Mouse (Mus musculus) kidney, adult 9 months (tissue): ENCODE data around the gene Tmem248.

ENCODE experiments used
- DNase-seq: peaks from one replicate; pipeline ENCODE4 v3.0.0; 2022

The Tmem248 gene

GRCm38 (mm10) chr5:130263454-130263853, 46.6 kb downstream of the Tmem248 start:
- DNase-seq: no peak

- no peak for DNase-seq
These were observed 47.6 kb downstream of the Tmem248 start for GRCm38 (mm10) chr5:130264433-130265005.

GRCm38 (mm10) chr5:130266651-130267050, 49.8 kb downstream of the Tmem248 start:
- DNase-seq: no peak

DNA sequence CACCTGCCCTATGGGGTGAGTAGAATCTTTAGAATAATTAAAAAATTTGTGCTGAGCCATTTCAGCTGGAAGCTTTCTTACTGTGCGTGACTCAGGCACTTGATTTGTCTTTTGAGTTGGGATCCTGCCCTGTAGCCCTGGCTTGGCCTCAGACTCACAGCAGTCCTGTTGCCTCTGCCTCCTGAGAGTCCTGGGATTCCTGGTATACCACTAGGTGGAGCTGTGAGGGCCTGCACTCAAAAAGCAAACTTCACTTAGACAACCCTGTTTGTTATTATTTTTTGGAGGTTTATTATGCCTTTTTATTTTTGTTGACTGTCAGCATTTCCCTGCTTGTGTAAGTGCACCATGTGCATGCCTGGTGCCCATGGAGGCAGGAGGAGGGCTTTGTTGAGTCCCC, 50.4 kb downstream of the Tmem248 start:
- no peak for DNase-seq

DNA sequence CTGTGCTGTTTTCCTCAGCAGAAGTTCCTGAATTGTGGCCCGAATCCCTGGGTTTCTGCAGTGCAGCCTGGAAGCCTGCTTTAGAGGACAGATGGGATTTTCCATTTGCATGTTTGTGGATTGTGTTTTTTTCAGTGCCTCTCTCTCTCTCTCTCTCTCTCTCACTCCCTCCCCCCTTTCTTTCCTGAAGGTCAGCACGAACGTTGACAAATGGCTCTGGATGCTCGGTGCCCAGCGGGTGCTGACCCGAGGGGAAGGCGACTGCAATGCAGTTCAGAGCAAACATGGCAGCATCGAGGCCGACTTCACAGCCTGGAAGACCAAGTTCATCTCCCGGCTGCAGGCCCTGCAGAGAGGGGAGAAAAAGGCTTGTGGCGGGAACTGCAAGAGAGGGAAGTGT, 52.1 kb downstream of the Tmem248 start:
- DNase-seq: no peak

DNA sequence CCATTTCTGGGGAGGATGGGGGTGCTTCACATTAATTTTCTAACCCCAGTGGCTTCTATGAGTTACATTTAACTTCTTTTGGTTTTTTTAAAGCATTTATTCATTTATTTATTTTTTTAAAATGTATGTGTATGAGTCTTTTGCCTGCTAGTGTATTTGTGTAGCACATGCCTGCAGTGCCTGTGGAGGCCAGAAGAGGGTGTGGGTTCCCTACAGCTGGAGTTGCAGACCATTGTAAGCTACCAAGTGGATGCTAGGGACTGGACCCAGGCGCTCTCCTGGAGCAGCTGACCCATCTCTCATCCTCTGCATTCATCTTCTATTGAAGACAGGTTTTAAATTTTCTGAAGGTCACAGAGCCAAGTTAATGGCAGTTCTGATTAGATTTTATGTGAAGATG, 55.5 kb downstream of the Tmem248 start:
- no peak for DNase-seq

DNA sequence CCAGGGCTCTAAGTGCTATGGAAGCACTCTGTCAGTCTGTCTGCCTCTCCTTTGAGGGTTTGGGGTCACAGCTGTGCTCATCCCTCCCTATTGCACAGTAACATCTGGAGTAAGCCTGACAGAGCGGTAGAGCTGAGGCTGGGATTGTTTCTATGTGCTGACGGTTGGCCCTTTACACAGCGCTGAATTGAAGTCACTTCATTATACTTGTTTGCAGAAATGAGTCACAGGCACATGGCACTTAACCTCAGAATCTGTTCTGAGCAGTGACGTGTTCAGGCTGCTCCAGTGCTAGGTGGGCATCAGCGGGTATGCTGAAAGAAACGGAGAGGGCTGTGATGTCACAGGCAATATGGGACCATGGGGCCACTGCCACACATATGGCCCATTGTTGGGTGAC, 56.2 kb downstream of the Tmem248 start:
- no peak for DNase-seq

- DNase-seq: no peak
These were observed 58.6 kb downstream of the Tmem248 start for GRCm38 (mm10) chr5:130275509-130275908.

GRCm38 (mm10) chr5:130278011-130278472, 61.2 kb downstream of the Tmem248 start:
- no peak for DNase-seq

DNA sequence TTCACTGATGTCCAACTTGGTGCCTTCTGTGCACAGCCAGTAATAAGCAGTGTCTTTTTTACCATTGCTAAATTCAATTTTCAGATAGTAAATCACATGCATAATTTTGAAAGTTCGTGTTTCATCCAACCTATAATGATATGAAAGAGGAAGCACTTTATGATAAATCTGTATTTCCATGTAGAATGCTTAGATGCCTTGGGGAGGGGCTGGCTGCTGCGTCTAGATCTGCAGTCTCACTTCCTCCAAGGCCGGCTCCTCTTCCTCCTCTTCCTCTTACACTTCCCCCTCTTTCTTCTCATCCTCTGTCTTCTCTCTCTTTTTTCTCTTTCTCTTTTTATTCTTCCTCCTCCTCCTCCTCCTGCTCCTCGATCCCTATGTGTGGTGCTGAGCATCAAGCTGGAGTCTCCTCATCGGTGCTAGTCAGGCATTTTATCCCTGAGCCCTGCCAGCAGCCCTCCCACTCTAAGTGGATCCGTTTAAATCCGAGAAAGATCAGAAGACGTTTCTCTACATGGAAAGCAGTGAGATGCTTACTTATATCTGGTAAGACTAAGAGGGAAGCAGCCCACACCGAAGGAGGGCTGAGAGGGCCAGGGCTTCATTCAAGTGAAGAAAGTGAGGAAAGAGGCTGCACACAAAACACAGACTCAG, 66.3 kb downstream of the Tmem248 start:
- no peak for DNase-seq

DNA sequence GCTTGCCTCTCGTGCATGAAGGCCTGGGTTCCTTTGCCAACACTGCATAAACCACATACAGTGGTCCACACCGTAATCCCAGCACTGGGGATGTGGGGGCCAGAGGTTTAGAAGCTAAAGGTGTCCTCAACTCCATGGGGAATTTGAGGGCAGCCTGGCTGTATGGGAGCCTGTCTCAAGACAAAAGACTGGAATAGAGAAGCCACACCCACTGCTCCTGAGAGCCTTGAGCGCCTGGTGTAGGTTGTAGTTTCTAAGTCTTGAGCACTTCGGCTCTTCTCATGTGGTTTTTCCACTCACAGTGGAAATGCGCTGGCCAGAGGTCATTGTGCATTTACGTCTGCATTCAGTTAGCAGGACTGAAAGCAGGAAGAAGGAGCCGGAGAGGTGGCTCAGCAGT, 71.2 kb downstream of the Tmem248 start:
- DNase-seq: no peak

DNA sequence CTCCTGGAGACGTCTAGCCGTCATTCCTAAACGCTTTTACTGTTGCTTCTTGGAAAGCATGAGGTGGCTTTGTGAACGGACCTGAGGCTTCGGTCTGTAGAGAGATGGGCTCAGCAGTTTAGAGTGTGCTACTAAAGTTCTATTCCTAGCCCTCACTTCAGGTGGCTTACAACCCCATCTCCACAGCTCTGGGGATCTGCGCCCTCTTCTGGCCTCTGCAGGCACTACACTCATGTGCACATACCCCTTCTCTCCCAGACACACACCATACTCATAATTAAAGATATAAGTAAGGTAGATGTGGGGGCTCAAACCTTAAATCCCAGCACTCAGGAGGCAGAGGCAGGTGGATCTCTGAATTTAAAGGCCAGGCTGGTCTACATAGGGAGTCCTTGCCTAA, 73.4 kb downstream of the Tmem248 start:
- DNase-seq: no peak

- DNase-seq: no peak
These were observed 73.9 kb downstream of the Tmem248 start for GRCm38 (mm10) chr5:130290775-130291174.

DNA sequence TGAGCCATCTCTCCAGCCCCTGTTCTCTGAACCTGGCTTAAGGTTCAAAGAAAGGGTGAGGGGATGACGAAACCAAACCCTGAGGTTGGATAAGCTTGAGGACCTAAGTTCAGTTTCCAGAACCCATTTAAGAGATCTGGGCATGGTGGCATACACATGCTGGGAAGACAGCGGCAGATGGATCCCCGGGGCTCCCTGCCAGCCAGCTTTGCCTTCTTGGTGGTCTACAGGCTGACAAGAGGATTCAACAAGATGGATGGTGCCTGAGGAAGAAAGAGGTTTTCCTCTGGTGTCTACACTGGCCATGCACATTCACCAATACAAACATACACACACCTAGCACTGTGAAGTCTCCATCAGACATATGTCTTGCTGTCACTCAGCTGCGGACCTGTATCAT, 76.1 kb downstream of the Tmem248 start:
- DNase-seq: no peak
